Mouse (Mus musculus) lung, adult 2 months (tissue): ENCODE data around the gene Trim2. TPM values are rescaled to one million over a fixed set of nuclear protein-coding genes. Genes with fewer than 3 reads are reported as not detected.

Source experiments
- DNase-seq: peaks from one replicate; pipeline ENCODE4 v3.0.0; 2022
- H3K4me1 ChIP-seq: fragments of 200-500 bp; 2 replicates; pipeline ENCODE4 v1.6.1; 2011; ENCODE audit warnings: low read length; ENCODE audit not compliant: control insufficient read depth, insufficient read depth
- H3K4me3 ChIP-seq: fragments of 200-500 bp; replicated peaks from 2 replicates; pipeline ENCODE3; 2011; ENCODE audit warnings: low read depth, mild to moderate bottlenecking, control low read depth, low read length; ENCODE audit errors: extremely low read depth
- CTCF ChIP-seq: fragments of 200-500 bp; IDR thresholded peaks from 2 replicates; pipeline ENCODE4 v1.5.1; 2011; ENCODE audit warnings: mild to moderate bottlenecking, low read length, control low read depth; ENCODE audit not compliant: insufficient read depth
- POLR2A ChIP-seq: fragments of 200-500 bp; IDR thresholded peaks from 2 replicates; pipeline ENCODE4 v1.6.1; 2011; ENCODE audit warnings: low read depth, mild to moderate bottlenecking, control low read depth, low read length, borderline replicate concordance; ENCODE audit errors: extremely low read depth
- WGBS: fragments of 180-500 bp; shearing (Covaris S2); methylation state at CpG from one replicate; pipeline ENCODE4 v1.1.7; 2018; 5-methylcytosine and 5-hydroxymethylcytosine counted together
- polyA plus RNA-seq: library from polyadenylated mRNA; depleted of rRNA; stranded (reverse); fragments of >200 nt; gene quantifications from 2 replicates; pipeline ENCODE4 v1.2.3, GENCODE M21; 2012

Gene Trim2
- polyA plus RNA-seq, 1 experiment: 26.3 TPM

DNA sequence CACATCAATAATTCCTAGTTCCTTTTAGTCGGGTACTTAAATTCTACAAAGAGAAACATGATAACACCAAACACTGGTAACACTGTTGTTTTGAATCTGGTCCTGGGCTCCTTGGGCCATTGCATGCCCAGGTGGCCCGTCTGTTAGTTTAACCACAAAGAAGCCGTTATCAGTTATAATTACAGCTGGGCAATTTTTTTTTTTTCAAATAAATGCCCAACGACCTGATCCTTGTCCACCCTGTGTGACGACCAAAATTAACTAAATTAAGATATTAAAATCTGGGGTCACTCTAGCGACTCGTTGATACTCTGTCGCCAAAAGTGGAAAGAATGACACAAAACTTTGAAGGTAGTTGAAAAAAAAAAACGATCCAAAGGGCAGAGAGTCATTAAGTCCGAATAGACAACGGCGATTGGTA lies 151.9 kb downstream of the Trim2 start:
- H3K4me1 ChIP-seq: no peaks in the 10 kb centered on the region
- whole genome bisulfite sequencing: 16% methylated on average over 12 of the region's 12 CpGs
- no peak overlapping the region for H3K4me3 ChIP-seq
- TF ChIP-seq CTCF (no peak), POLR2A (no peak)
- no peak for DNase-seq

GRCm38 (mm10) chr3:84149831-84150230 lies 156.8 kb downstream of the Trim2 start:
- no peak for DNase-seq
- Histone ChIP-seq H3K4me3 (no peak overlapping the region), H3K4me1 (no peaks in the 10 kb centered on the region)
- 98% methylated on average over 3 of the region's 3 CpGs for WGBS
- TF ChIP-seq CTCF (no peak), POLR2A (no peak)

- no peak for DNase-seq
- 70% methylated on average over 7 of the region's 7 CpGs for WGBS
- Histone ChIP-seq H3K4me3 (no peak overlapping the region), H3K4me1 (no peaks in the 10 kb centered on the region)
- TF ChIP-seq POLR2A (no peak), CTCF (no peak)
Measured at GRCm38 (mm10) chr3:84140947-84141346, 165.7 kb downstream of the Trim2 start.

DNA sequence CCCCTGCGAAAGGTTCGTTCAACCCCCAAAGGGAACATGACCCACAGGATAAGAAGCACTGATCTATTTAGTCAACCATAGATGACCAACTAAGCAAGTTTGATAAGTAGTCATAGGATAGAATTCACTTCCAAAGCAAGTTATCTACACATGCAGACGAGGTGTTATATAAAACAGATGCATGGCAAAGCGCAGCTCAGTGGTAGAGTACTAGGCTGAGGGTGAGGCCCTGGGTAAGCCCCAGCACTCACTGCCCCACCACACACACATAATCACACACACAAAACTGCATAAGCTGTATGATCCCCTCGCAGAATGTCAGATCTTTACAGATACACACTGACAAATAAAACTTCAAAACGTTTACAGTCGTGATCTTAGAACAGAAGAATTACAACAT lies 170.2 kb downstream of the Trim2 start:
- no peak for DNase-seq
- no peaks in the 10 kb centered on the region for H3K4me1 ChIP-seq
- no peak overlapping the region for H3K4me3 ChIP-seq
- no peak for TF ChIP-seq POLR2A
- TF ChIP-seq CTCF: no peak
- WGBS: 82% methylated on average over 7 of the region's 7 CpGs

DNA sequence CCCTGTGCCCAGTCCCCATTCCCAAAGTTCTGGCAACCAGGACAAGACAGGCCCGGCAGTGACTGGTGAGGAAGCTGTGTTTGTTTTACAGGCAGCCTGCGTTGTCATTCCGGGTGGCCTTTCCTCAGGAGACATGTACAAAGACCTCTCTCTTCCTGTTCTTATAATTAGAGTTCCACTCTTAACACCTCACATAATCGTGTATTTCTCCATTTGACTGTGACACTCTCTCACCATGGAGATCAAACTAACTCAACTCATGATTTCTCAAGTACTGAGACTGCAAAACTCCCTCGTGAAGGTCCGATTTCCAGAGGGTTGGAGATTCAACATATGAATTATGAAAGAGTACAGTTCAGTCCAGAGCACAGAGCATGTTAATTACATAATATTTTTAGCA lies 170.7 kb downstream of the Trim2 start:
- Histone ChIP-seq H3K4me1 (no peaks in the 10 kb centered on the region), H3K4me3 (peak overlapping the region; percentile 21)
- no peak for TF ChIP-seq POLR2A
- no peak for TF ChIP-seq CTCF
- 31% methylated on average over 6 of the region's 6 CpGs for WGBS
- DNase-seq: no peak

- H3K4me1 ChIP-seq: no peaks in the 10 kb centered on the region
- peak overlapping the region; percentile 21 for H3K4me3 ChIP-seq
- WGBS: 22% methylated on average over 9 of the region's 9 CpGs
- peak; percentile 31 for DNase-seq
- peak; percentile 75; the same call in 1 of the 2 replicates for TF ChIP-seq POLR2A
- no peak for TF ChIP-seq CTCF
Measured at GRCm38 (mm10) chr3:84135387-84135786, 171.3 kb downstream of the Trim2 start.

GRCm38 (mm10) chr3:84131369-84131768 lies 175.3 kb downstream of the Trim2 start:
- H3K4me1 ChIP-seq: peaks cover 3% of the 10 kb centered on the region
- no peak overlapping the region for H3K4me3 ChIP-seq
- WGBS: 69% methylated on average over 3 of the region's 3 CpGs
- no peak for TF ChIP-seq POLR2A
- no peak for DNase-seq

- peaks cover 3% of the 10 kb centered on the region for H3K4me1 ChIP-seq
- 35% methylated on average over 5 of the region's 5 CpGs for WGBS
- DNase-seq: no peak
Measured at GRCm38 (mm10) chr3:84130776-84131175, 175.9 kb downstream of the Trim2 start.

DNA sequence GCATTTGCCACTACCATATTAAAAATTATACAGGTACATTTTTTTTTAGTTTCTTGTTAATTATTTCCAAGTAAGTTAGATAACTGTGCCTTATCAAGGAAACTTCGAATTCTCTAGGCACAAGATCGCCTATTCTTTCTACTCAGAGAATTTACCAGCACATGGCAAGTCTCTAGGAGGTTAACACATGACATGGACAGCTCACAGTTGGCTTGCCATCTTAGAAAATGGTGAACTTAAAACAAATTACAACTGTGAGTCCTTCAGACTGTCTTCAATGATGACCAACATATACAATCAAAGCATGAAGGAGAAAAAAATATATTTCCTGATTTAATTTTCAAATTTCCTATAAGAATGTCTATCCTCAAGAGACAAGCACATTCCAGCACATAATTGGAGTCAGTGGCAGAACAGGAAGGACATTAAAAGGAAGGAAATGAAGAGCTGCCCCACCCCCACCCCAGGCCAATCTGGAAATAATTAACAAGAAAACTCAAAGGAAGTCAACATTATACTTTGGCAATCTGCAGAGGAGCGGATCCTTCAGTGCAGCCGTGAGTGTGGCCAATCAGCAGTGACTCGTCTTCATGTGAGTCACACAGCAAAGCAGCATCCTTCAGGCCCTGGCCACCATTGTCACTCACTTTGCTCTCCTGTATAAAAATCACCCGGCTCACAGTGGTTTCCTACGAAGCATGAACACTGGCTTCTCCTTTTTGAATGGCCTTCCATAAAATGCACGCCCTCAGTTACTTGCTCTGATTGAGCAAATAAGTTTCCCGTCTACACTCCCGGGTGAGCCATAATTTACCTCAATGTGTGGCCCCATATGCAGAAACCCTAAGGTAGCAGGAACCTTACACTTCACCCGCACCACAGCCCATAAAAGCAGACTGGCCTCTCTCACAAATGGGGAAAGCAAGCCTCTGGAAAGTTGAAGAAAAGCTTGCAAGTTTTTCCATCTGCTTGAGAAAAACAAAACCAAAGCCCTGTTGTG lies 177.5 kb downstream of the Trim2 start:
- no peak for TF ChIP-seq POLR2A
- no peak for TF ChIP-seq CTCF
- Histone ChIP-seq H3K4me3 (no peak overlapping the region), H3K4me1 (peaks cover 3% of the 10 kb centered on the region)
- DNase-seq: no peak
- 50% methylated on average over 11 of the region's 11 CpGs for WGBS

More at GRCm38 (mm10) chr3:84130776-84131175, 175.9 kb downstream of the Trim2 start:
- TF ChIP-seq POLR2A: no peak
- H3K4me3 ChIP-seq: no peak overlapping the region

GRCm38 (mm10) chr3:84127431-84127830 lies 179.2 kb downstream of the Trim2 start:
- TF ChIP-seq CTCF: no peak
- TF ChIP-seq POLR2A: no peak
- Histone ChIP-seq H3K4me1 (peaks cover 3% of the 10 kb centered on the region), H3K4me3 (no peak overlapping the region)
- no peak for DNase-seq
- WGBS: 51% methylated on average over 2 of the region's 2 CpGs

GRCm38 (mm10) chr3:84126721-84127120 lies 180.0 kb downstream of the Trim2 start:
- Histone ChIP-seq H3K4me3 (no peak overlapping the region), H3K4me1 (peaks cover 3% of the 10 kb centered on the region)
- TF ChIP-seq CTCF (no peak), POLR2A (no peak)
- 79% methylated on average over 3 of the region's 3 CpGs for WGBS
- DNase-seq: no peak
